Mouse (Mus musculus) splenic B cell, adult 2 months (primary cell): ENCODE measurements around the gene Cep128.
"Not testable (repeated sequence)": the region's sequence is repeated elsewhere in the genome, so short reads cannot be mapped to it uniquely, and the experiment has no call there.

ENCODE experiments used
- DNase-seq: peaks from one replicate; pipeline ENCODE4 v3.0.0-alpha.2; 2011; ENCODE audit warnings: low read depth, low spot score
- H3K27me3 ChIP-seq: 2 replicates; pipeline ENCODE4 v1.6.1; 2012; ENCODE audit warnings: mild to moderate bottlenecking, low read length, moderate library complexity, mixed read lengths; ENCODE audit not compliant: control insufficient read depth, poor library complexity, insufficient read depth, severe bottlenecking
- H3K36me3 ChIP-seq: 2 replicates; pipeline ENCODE4 v1.6.1; 2012; ENCODE audit warnings: mild to moderate bottlenecking, low read length, moderate library complexity, mixed read lengths; ENCODE audit not compliant: control insufficient read depth, poor library complexity, insufficient read depth, severe bottlenecking

Cep128 gene

GRCm38 (mm10) chr12:91353783-91354182, 30.4 kb downstream of the Cep128 start:
- H3K27me3 ChIP-seq = no peaks in the 10 kb centered on the region
- H3K36me3 ChIP-seq = no peaks in the 10 kb centered on the region; the same call in 1 of the 2 replicates
- DNase-seq = no peak

GRCm38 (mm10) chr12:91338656-91339055, 45.6 kb downstream of the Cep128 start:
- not testable (repeated sequence) for H3K27me3 ChIP-seq, H3K36me3 ChIP-seq, DNase-seq

- Histone ChIP-seq H3K27me3 (no peaks in the 10 kb centered on the region), H3K36me3 (no peaks in the 10 kb centered on the region)
- DNase-seq = no peak
These were observed 56.7 kb downstream of the Cep128 start for GRCm38 (mm10) chr12:91327527-91327926.

- H3K27me3 ChIP-seq = no peaks in the 10 kb centered on the region
- peak; percentile 54 for DNase-seq
- 0 out of 2 replicates have a peak, but pooled peaks cover 2% of the 10 kb centered on the region for H3K36me3 ChIP-seq
These were observed 58.1 kb downstream of the Cep128 start for GRCm38 (mm10) chr12:91326104-91326503.

GRCm38 (mm10) chr12:91315026-91315425, 69.2 kb downstream of the Cep128 start:
- Histone ChIP-seq H3K36me3 (no peaks in the 10 kb centered on the region), H3K27me3 (no peaks in the 10 kb centered on the region)
- DNase-seq = no peak

- peak; percentile 59 for DNase-seq
- H3K36me3 ChIP-seq = no peaks in the 10 kb centered on the region
- H3K27me3 ChIP-seq = no peaks in the 10 kb centered on the region
These were observed 70.1 kb downstream of the Cep128 start for GRCm38 (mm10) chr12:91313974-91314587.

GRCm38 (mm10) chr12:91312591-91312990, 71.6 kb downstream of the Cep128 start:
- Histone ChIP-seq H3K27me3 (no peaks in the 10 kb centered on the region), H3K36me3 (no peaks in the 10 kb centered on the region)
- DNase-seq = no peak

GRCm38 (mm10) chr12:91307733-91308132, 76.5 kb downstream of the Cep128 start:
- H3K36me3 ChIP-seq = no peaks in the 10 kb centered on the region

GRCm38 (mm10) chr12:91305769-91306168, 78.4 kb downstream of the Cep128 start:
- Histone ChIP-seq H3K36me3 (no peaks in the 10 kb centered on the region), H3K27me3 (no peaks in the 10 kb centered on the region)
- no peak for DNase-seq

More at GRCm38 (mm10) chr12:91307733-91308132, 76.5 kb downstream of the Cep128 start:
- no peak for DNase-seq
- no peaks in the 10 kb centered on the region for H3K27me3 ChIP-seq

- DNase-seq = no peak
- Histone ChIP-seq H3K27me3 (no peaks in the 10 kb centered on the region), H3K36me3 (no peaks in the 10 kb centered on the region)
These were observed 79.2 kb downstream of the Cep128 start for GRCm38 (mm10) chr12:91305038-91305437.

- peaks cover 2% of the 10 kb centered on the region; the same call in 1 of the 2 replicates for H3K36me3 ChIP-seq
- H3K27me3 ChIP-seq = no peaks in the 10 kb centered on the region
- DNase-seq = no peak
These were observed 85.5 kb downstream of the Cep128 start for GRCm38 (mm10) chr12:91298700-91299099.

- Histone ChIP-seq H3K27me3 (no peaks in the 10 kb centered on the region), H3K36me3 (peaks cover 2% of the 10 kb centered on the region; the same call in 1 of the 2 replicates)
- no peak for DNase-seq
These were observed 88.3 kb downstream of the Cep128 start for GRCm38 (mm10) chr12:91295870-91296269.

GRCm38 (mm10) chr12:91295436-91295835, 88.8 kb downstream of the Cep128 start:
- no peak for DNase-seq
- Histone ChIP-seq H3K36me3 (peaks cover 2% of the 10 kb centered on the region; the same call in 1 of the 2 replicates), H3K27me3 (no peaks in the 10 kb centered on the region)

GRCm38 (mm10) chr12:91273936-91274335, 110.3 kb downstream of the Cep128 start:
- Histone ChIP-seq H3K27me3 (no peaks in the 10 kb centered on the region), H3K36me3 (no peaks in the 10 kb centered on the region)
- no peak for DNase-seq

- no peak for DNase-seq
- Histone ChIP-seq H3K36me3 (peaks cover 3% of the 10 kb centered on the region; the same call in 1 of the 2 replicates), H3K27me3 (no peaks in the 10 kb centered on the region)
These were observed 114.6 kb downstream of the Cep128 start for GRCm38 (mm10) chr12:91269634-91270033.

GRCm38 (mm10) chr12:91268974-91269373, 115.2 kb downstream of the Cep128 start:
- DNase-seq = no peak
- H3K36me3 ChIP-seq = peaks cover 3% of the 10 kb centered on the region; the same call in 1 of the 2 replicates
- H3K27me3 ChIP-seq = no peaks in the 10 kb centered on the region
